Mouse (Mus musculus) common myeloid progenitor, adult 5-6 weeks (primary cell): ENCODE measurements around the gene Gpr153. TPM values are rescaled to one million over a fixed set of nuclear protein-coding genes. Genes with fewer than 3 reads are reported as not detected.
A peak's percentile ranks its signal among the peaks of the same experiment; 100 is the strongest.

Experiments used
- ATAC-seq: replicated peaks from 2 replicates; pipeline ENCODE4 v1.8.0; 2016; ENCODE audit warnings: low read depth, mild to moderate bottlenecking, moderate TSS enrichment, inconsistent platforms; ENCODE audit not compliant: poor library complexity, severe bottlenecking
- total RNA-seq: library from RNA; stranded (forward); fragments of 200-1000, 187-1606 nt; gene quantifications from 2 replicates; pipeline ENCODE4 v1.2.3, GENCODE M21; 2017

Gpr153 gene
- total RNA-seq, 1 experiment from 2014 or later, result under 0.01 TPM

- ATAC-seq, result peak; percentile 31
These were observed 39.2 kb downstream of the Gpr153 start for GRCm38 (mm10) chr4:152313211-152313632.

GRCm38 (mm10) chr4:152313934-152314333 lies 39.9 kb downstream of the Gpr153 start:
- ATAC-seq, result no peak

- ATAC-seq, result peak; percentile 46
These were observed 41.6 kb downstream of the Gpr153 start for GRCm38 (mm10) chr4:152315498-152316213.

GRCm38 (mm10) chr4:152317631-152318033 lies 43.6 kb downstream of the Gpr153 start:
- ATAC-seq, result no peak

GRCm38 (mm10) chr4:152318517-152319234 lies 44.6 kb downstream of the Gpr153 start, which contains the start of gene Rnf207:
Rnf207 (minus strand) TSS chr4:152318993.
- peak; percentile 91 for ATAC-seq

GRCm38 (mm10) chr4:152321464-152321863 lies 47.4 kb downstream of the Gpr153 start:
- ATAC-seq, result no peak

- ATAC-seq, result 0 out of 2 replicates have a peak, but pooled peaks have one; percentile 1
These were observed 50.9 kb downstream of the Gpr153 start for GRCm38 (mm10) chr4:152324641-152325562.

- ATAC-seq, result peak; percentile 94
These were observed 51.8 kb downstream of the Gpr153 start, which contains the start of gene Rpl22 for GRCm38 (mm10) chr4:152325574-152326411. Rpl22 (plus strand) TSS chr4:152325742.

- no peak for ATAC-seq
These were observed 52.5 kb downstream of the Gpr153 start for GRCm38 (mm10) chr4:152326543-152326942.

- ATAC-seq, result 0 out of 2 replicates have a peak, but pooled peaks have one; percentile 10
These were observed 54.7 kb downstream of the Gpr153 start for GRCm38 (mm10) chr4:152328691-152329090.

- peak; percentile 90 for ATAC-seq
These were observed 58.9 kb downstream of the Gpr153 start for GRCm38 (mm10) chr4:152332952-152333351.

- ATAC-seq, result no peak
These were observed 59.6 kb downstream of the Gpr153 start for GRCm38 (mm10) chr4:152333587-152333986.

Other genes starting within 250 kb of the Gpr153 start
- gene Zbtb48, start 246.6 kb upstream of the Gpr153 start, total RNA-seq, result 7.4 and 10.7 TPM in 2 replicates
- 0.49 and 1.5 TPM in 2 replicates for gene Tas1r1, start 235.7 kb upstream of the Gpr153 start, total RNA-seq
- 25.7 and 35.7 TPM in 2 replicates for gene Nol9, start 234.9 kb upstream of the Gpr153 start, total RNA-seq
- 6.0 and 7.2 TPM in 2 replicates for gene Plekhg5, start 201.7 kb upstream of the Gpr153 start, total RNA-seq
- not detected in 2 replicates for gene Tnfrsf25, start 158.3 kb upstream of the Gpr153 start, total RNA-seq
- 1.3 and 1.8 TPM in 2 replicates for gene Espn, start 121.9 kb upstream of the Gpr153 start, total RNA-seq
- not detected in 2 replicates for gene Hes2, start 115.4 kb upstream of the Gpr153 start, total RNA-seq
- 58.2 and 59.6 TPM in 2 replicates for gene Acot7, start 96.1 kb upstream of the Gpr153 start, total RNA-seq
- not detected in 2 replicates for gene Hes3, start 17.4 kb downstream of the Gpr153 start, total RNA-seq
- 12.2 and 17.7 TPM in 2 replicates for gene Icmt, start 23.0 kb downstream of the Gpr153 start, total RNA-seq
- not detected in 2 replicates for gene Rnf207, start 44.8 kb downstream of the Gpr153 start, total RNA-seq
- gene Rpl22, start 51.5 kb downstream of the Gpr153 start, total RNA-seq, result 3,442 and 3,905 TPM in 2 replicates
- under 0.01 and 0.05 TPM in 2 replicates for gene Chd5, start 64.4 kb downstream of the Gpr153 start, total RNA-seq
- gene Nphp4, start 202.5 kb downstream of the Gpr153 start, total RNA-seq, result 0.41 TPM in 1 of 2 replicates, not detected in the other
- gene Kcnab2, start 203.6 kb downstream of the Gpr153 start, total RNA-seq, result 59.8 and 61.7 TPM in 2 replicates